Mouse (Mus musculus) small intestine, adult 2 months (tissue): Measurements from ENCODE around the gene Ctsw.

Experiments used
- CTCF ChIP-seq: fragments of 200-500 bp; IDR thresholded peaks from 2 replicates; pipeline ENCODE4 v1.5.1; 2012; ENCODE audit warnings: low read depth, mild to moderate bottlenecking, control low read depth, inconsistent platforms, low read length, moderate library complexity, mixed read lengths; ENCODE audit not compliant: insufficient replicate concordance, insufficient read length; ENCODE audit errors: extremely low read depth
- POLR2A ChIP-seq: fragments of 200-500 bp; IDR thresholded peaks from 2 replicates; pipeline ENCODE4 v1.6.1; 2012; ENCODE audit warnings: low read depth, mild to moderate bottlenecking, control low read depth, inconsistent platforms, low read length, moderate library complexity

DNA sequence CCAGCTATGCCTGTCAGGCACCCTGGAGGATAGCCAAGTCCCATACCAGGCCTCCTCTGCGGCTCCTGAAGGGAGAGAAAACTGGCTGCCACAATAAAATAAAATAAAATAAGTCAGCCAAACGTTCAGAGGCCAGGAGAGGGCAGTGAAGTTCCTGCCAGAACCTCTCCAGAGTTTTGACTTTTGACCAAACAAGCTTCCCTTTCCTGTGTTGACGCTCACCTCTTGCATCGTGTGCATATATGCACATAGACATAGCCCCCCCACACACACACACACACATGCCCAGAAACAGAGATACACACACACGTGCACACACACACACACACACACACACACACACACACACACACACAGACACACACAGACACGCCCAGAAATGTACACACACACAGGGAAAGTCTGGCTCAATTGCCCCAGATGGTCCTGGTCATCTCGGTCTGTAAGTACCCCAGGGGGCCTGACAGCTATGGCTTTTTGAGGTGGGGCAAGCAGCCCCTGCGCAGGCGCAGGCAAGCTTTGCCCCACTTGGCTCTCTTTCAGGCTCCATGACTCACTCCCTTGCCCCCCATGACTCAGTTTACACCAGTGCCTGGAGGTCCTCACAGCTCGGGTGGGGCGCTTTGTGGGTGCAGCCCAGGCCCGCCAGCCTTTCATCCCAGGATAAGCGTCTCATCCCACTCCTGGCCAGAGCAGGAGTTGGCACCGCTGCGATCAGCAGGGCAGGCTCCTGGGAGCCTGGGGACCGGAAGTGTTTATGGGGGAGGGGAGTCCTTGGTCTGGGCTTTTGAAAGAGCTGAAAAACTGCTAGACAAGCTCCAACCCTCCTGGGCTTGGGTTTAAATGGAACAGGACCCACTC, 35.1 kb downstream of the Ctsw start:
- TF ChIP-seq POLR2A (no peak), CTCF (no peak)
